Mouse (Mus musculus): ENCODE measurements at regions not wholly inside any gene's neighbourhood (a gene's known extent, or its start where the extent isn't known, plus 50 kb on each side); places are given as distances from the start of the nearest gene placed in this dataset.

- ATAC-seq: no peak
- WGBS: 73% methylated on average over 2 of the region's 2 CpGs
- H3K9ac ChIP-seq (ENCODE audit: low read depth, low read length): no peak overlapping the region
- H3K27me3 ChIP-seq (ENCODE audit: control insufficient read depth, insufficient read depth, low read depth, low read length): no peaks in the 10 kb centered on the region
- no peaks in the 10 kb centered on the region for H3K9me3 ChIP-seq (replicated peaks; ENCODE audit: control insufficient read depth, low read length, poor library complexity, severe bottlenecking)
- H3K36me3 ChIP-seq (ENCODE audit: control insufficient read depth, insufficient read depth, low read length): no peaks in the 10 kb centered on the region
- no peak overlapping the region for H3K27ac ChIP-seq (ENCODE audit: low read length)
- no peaks in the 10 kb centered on the region for H3K4me1 ChIP-seq (ENCODE audit: control insufficient read depth, insufficient read depth, low read length)
- H3K4me3 ChIP-seq (ENCODE audit: low read depth, low read length): no peak overlapping the region
- H3K4me2 ChIP-seq (ENCODE audit: low read length): no peak overlapping the region
Observed at GRCm38 (mm10) chr1:75916181-75916580, 370.1 kb downstream of the Slc4a3 start.

GRCm38 (mm10) chr1:75919134-75919533 lies 373.1 kb downstream of the Slc4a3 start:
- no peaks in the 10 kb centered on the region for H3K36me3 ChIP-seq (ENCODE audit: control insufficient read depth, insufficient read depth, low read length)
- no peak overlapping the region for H3K27ac ChIP-seq (ENCODE audit: low read length)

GRCm38 (mm10) chr1:75925046-75925445 lies 379.0 kb downstream of the Slc4a3 start:
- Histone ChIP-seq H3K4me3 (ENCODE audit: low read depth, low read length) (no peak overlapping the region), H3K9me3 (replicated peaks; ENCODE audit: control insufficient read depth, low read length, poor library complexity, severe bottlenecking) (no peaks in the 10 kb centered on the region), H3K4me1 (ENCODE audit: control insufficient read depth, insufficient read depth, low read length) (peaks cover 8% of the 10 kb centered on the region), H3K36me3 (ENCODE audit: control insufficient read depth, insufficient read depth, low read length) (no peaks in the 10 kb centered on the region), H3K4me2 (ENCODE audit: low read length) (no peak overlapping the region), H3K27me3 (ENCODE audit: control insufficient read depth, insufficient read depth, low read depth, low read length) (no peaks in the 10 kb centered on the region; the same call in 1 of the 2 replicates), H3K27ac (ENCODE audit: low read length) (no peak overlapping the region), H3K9ac (ENCODE audit: low read depth, low read length) (no peak overlapping the region)
- WGBS: 85% methylated on average over 8 of the region's 8 CpGs
- no peak for ATAC-seq

More at GRCm38 (mm10) chr1:75919134-75919533, 373.1 kb downstream of the Slc4a3 start:
- Histone ChIP-seq H3K9ac (ENCODE audit: low read depth, low read length) (no peak overlapping the region), H3K4me3 (ENCODE audit: low read depth, low read length) (no peak overlapping the region), H3K27me3 (ENCODE audit: control insufficient read depth, insufficient read depth, low read depth, low read length) (no peaks in the 10 kb centered on the region), H3K4me2 (ENCODE audit: low read length) (no peak overlapping the region), H3K9me3 (replicated peaks; ENCODE audit: control insufficient read depth, low read length, poor library complexity, severe bottlenecking) (no peaks in the 10 kb centered on the region), H3K4me1 (ENCODE audit: control insufficient read depth, insufficient read depth, low read length) (no peaks in the 10 kb centered on the region)
- 74% methylated on average over 2 of the region's 2 CpGs for WGBS
- ATAC-seq: no peak

GRCm38 (mm10) chr1:75925802-75926201 lies 379.7 kb downstream of the Slc4a3 start:
- no peaks in the 10 kb centered on the region for H3K36me3 ChIP-seq (ENCODE audit: control insufficient read depth, insufficient read depth, low read length)
- WGBS: 8% methylated on average over 9 of the region's 9 CpGs
- no peaks in the 10 kb centered on the region; the same call in 1 of the 2 replicates for H3K27me3 ChIP-seq (ENCODE audit: control insufficient read depth, insufficient read depth, low read depth, low read length)
- H3K4me3 ChIP-seq (ENCODE audit: low read depth, low read length): no peak overlapping the region
- H3K9me3 ChIP-seq (replicated peaks; ENCODE audit: control insufficient read depth, low read length, poor library complexity, severe bottlenecking): no peaks in the 10 kb centered on the region
- peak overlapping the region; percentile 25; the same call in 1 of the 2 replicates for H3K4me2 ChIP-seq (ENCODE audit: low read length)
- H3K27ac ChIP-seq (ENCODE audit: low read length): no peak overlapping the region
- peaks cover 8% of the 10 kb centered on the region for H3K4me1 ChIP-seq (ENCODE audit: control insufficient read depth, insufficient read depth, low read length)
- H3K9ac ChIP-seq (ENCODE audit: low read depth, low read length): no peak overlapping the region
- ATAC-seq: peak; percentile 88

GRCm38 (mm10) chr1:75931852-75932251 lies 385.8 kb downstream of the Slc4a3 start:
- Histone ChIP-seq H3K4me3 (ENCODE audit: low read depth, low read length) (no peak overlapping the region), H3K9ac (ENCODE audit: low read depth, low read length) (no peak overlapping the region), H3K9me3 (replicated peaks; ENCODE audit: control insufficient read depth, low read length, poor library complexity, severe bottlenecking) (no peaks in the 10 kb centered on the region), H3K27me3 (ENCODE audit: control insufficient read depth, insufficient read depth, low read depth, low read length) (peaks cover 2% of the 10 kb centered on the region; the same call in 1 of the 2 replicates), H3K4me1 (ENCODE audit: control insufficient read depth, insufficient read depth, low read length) (0 out of 2 replicates have a peak, but pooled peaks cover 4% of the 10 kb centered on the region), H3K4me2 (ENCODE audit: low read length) (no peak overlapping the region), H3K27ac (ENCODE audit: low read length) (no peak overlapping the region), H3K36me3 (ENCODE audit: control insufficient read depth, insufficient read depth, low read length) (no peaks in the 10 kb centered on the region)
- WGBS: 66% methylated on average over 2 of the region's 2 CpGs
- no peak for ATAC-seq

- Histone ChIP-seq H3K9me3 (replicated peaks; ENCODE audit: control insufficient read depth, low read length, poor library complexity, severe bottlenecking) (no peaks in the 10 kb centered on the region), H3K27me3 (ENCODE audit: control insufficient read depth, insufficient read depth, low read depth, low read length) (peaks cover 2% of the 10 kb centered on the region; the same call in 1 of the 2 replicates), H3K4me2 (ENCODE audit: low read length) (no peak overlapping the region), H3K27ac (ENCODE audit: low read length) (no peak overlapping the region), H3K4me1 (ENCODE audit: control insufficient read depth, insufficient read depth, low read length) (peaks cover 5% of the 10 kb centered on the region; the same call in 1 of the 2 replicates), H3K9ac (ENCODE audit: low read depth, low read length) (no peak overlapping the region), H3K4me3 (ENCODE audit: low read depth, low read length) (no peak overlapping the region), H3K36me3 (ENCODE audit: control insufficient read depth, insufficient read depth, low read length) (no peaks in the 10 kb centered on the region)
- 72% methylated on average over 4 of the region's 4 CpGs for WGBS
- no peak for ATAC-seq
Observed at GRCm38 (mm10) chr1:75933831-75934230, 387.8 kb downstream of the Slc4a3 start.

GRCm38 (mm10) chr1:75934761-75935160 lies 388.7 kb downstream of the Slc4a3 start:
- Histone ChIP-seq H3K4me3 (ENCODE audit: low read depth, low read length) (no peak overlapping the region), H3K4me1 (ENCODE audit: control insufficient read depth, insufficient read depth, low read length) (peaks cover 5% of the 10 kb centered on the region; the same call in 1 of the 2 replicates), H3K27me3 (ENCODE audit: control insufficient read depth, insufficient read depth, low read depth, low read length) (peaks cover 2% of the 10 kb centered on the region; the same call in 1 of the 2 replicates), H3K27ac (ENCODE audit: low read length) (no peak overlapping the region), H3K9ac (ENCODE audit: low read depth, low read length) (no peak overlapping the region), H3K4me2 (ENCODE audit: low read length) (no peak overlapping the region), H3K36me3 (ENCODE audit: control insufficient read depth, insufficient read depth, low read length) (no peaks in the 10 kb centered on the region), H3K9me3 (replicated peaks; ENCODE audit: control insufficient read depth, low read length, poor library complexity, severe bottlenecking) (no peaks in the 10 kb centered on the region)
- WGBS: 99% methylated on average over 4 of the region's 4 CpGs
- ATAC-seq: no peak

- Histone ChIP-seq H3K4me3 (ENCODE audit: low read depth, low read length) (no peak overlapping the region), H3K27me3 (ENCODE audit: control insufficient read depth, insufficient read depth, low read depth, low read length) (peaks cover 2% of the 10 kb centered on the region; the same call in 1 of the 2 replicates), H3K4me1 (ENCODE audit: control insufficient read depth, insufficient read depth, low read length) (peaks cover 5% of the 10 kb centered on the region; the same call in 1 of the 2 replicates), H3K36me3 (ENCODE audit: control insufficient read depth, insufficient read depth, low read length) (no peaks in the 10 kb centered on the region), H3K27ac (ENCODE audit: low read length) (no peak overlapping the region), H3K4me2 (ENCODE audit: low read length) (no peak overlapping the region), H3K9me3 (replicated peaks; ENCODE audit: control insufficient read depth, low read length, poor library complexity, severe bottlenecking) (no peaks in the 10 kb centered on the region), H3K9ac (ENCODE audit: low read depth, low read length) (no peak overlapping the region)
- WGBS: 70% methylated on average over 6 of the region's 6 CpGs
- ATAC-seq: no peak
Observed at GRCm38 (mm10) chr1:75935866-75936265, 389.8 kb downstream of the Slc4a3 start.

GRCm38 (mm10) chr1:75936596-75936995 lies 390.5 kb downstream of the Slc4a3 start:
- Histone ChIP-seq H3K36me3 (ENCODE audit: control insufficient read depth, insufficient read depth, low read length) (no peaks in the 10 kb centered on the region), H3K4me2 (ENCODE audit: low read length) (no peak overlapping the region), H3K9ac (ENCODE audit: low read depth, low read length) (no peak overlapping the region), H3K4me1 (ENCODE audit: control insufficient read depth, insufficient read depth, low read length) (peaks cover 5% of the 10 kb centered on the region; the same call in 1 of the 2 replicates), H3K27ac (ENCODE audit: low read length) (0 out of 2 replicates have a peak overlapping the region, but pooled peaks have one; percentile 19), H3K9me3 (replicated peaks; ENCODE audit: control insufficient read depth, low read length, poor library complexity, severe bottlenecking) (no peaks in the 10 kb centered on the region), H3K27me3 (ENCODE audit: control insufficient read depth, insufficient read depth, low read depth, low read length) (peaks cover under 1% of the 10 kb centered on the region; the same call in 1 of the 2 replicates), H3K4me3 (ENCODE audit: low read depth, low read length) (no peak overlapping the region)
- ATAC-seq: no peak
- WGBS: 57% methylated on average over 13 of the region's 13 CpGs
